Mouse (Mus musculus) heart, embryonic 15.5 days (tissue): ENCODE measurements at regions not wholly inside any gene's neighbourhood (a gene's known extent, or its start where the extent isn't known, plus 50 kb on each side); places are given as distances from the start of the nearest gene placed in this dataset.
"Not testable (repeated sequence)": the region's sequence is repeated elsewhere in the genome, so short reads cannot be mapped to it uniquely, and the experiment has no call there.

ENCODE experiments used
- ATAC-seq: fragments of 200-750 bp; cut with Nextera tagmentation; replicated peaks from 2 replicates; pipeline ENCODE4 v1.8.0; 2017; ENCODE audit warnings: low read depth, moderate TSS enrichment; ENCODE audit not compliant: insufficient number of reproducible peaks, insufficient read depth, low FRiP score
- H3K27ac ChIP-seq: fragments of 300-500 bp; sonication (generic); 2 replicates; pipeline ENCODE4 v1.5.1; 2015; ENCODE audit warnings: mild to moderate bottlenecking, inconsistent platforms
- H3K27me3 ChIP-seq: fragments of 300-500 bp; sonication (generic); 2 replicates; pipeline ENCODE4 v1.6.1; 2015; ENCODE audit warnings: inconsistent platforms
- H3K36me3 ChIP-seq: fragments of 300-500 bp; sonication (generic); 2 replicates; pipeline ENCODE4 v1.6.1; 2015; ENCODE audit warnings: mild to moderate bottlenecking, inconsistent platforms
- H3K4me1 ChIP-seq: fragments of 300-500 bp; sonication (generic); replicated peaks from 2 replicates; pipeline ENCODE4 v1.6.1; 2015; ENCODE audit warnings: inconsistent platforms
- H3K4me2 ChIP-seq: fragments of 300-500 bp; sonication (generic); 2 replicates; pipeline ENCODE4 v1.6.1; 2015; ENCODE audit warnings: inconsistent platforms, mild to moderate bottlenecking, moderate library complexity
- H3K4me3 ChIP-seq: fragments of 300-500 bp; sonication (generic); 2 replicates; pipeline ENCODE4 v1.5.1; 2015; ENCODE audit warnings: mild to moderate bottlenecking, inconsistent platforms
- H3K9ac ChIP-seq: fragments of 300-500 bp; sonication (generic); 2 replicates; pipeline ENCODE4 v1.6.1; 2015; ENCODE audit warnings: mild to moderate bottlenecking, inconsistent platforms
- H3K9me3 ChIP-seq: fragments of 300-500 bp; sonication (generic); replicated peaks from 2 replicates; pipeline ENCODE4 v1.6.1; 2016; ENCODE audit warnings: inconsistent platforms
- WGBS: fragments of 180-500 bp; shearing (Covaris S2); methylation state at CpG from one replicate; pipeline ENCODE4 v1.1.7; 2015; ENCODE audit warnings: mixed read lengths; 5-methylcytosine and 5-hydroxymethylcytosine counted together

- 56% methylated on average over 5 of the region's 5 CpGs for WGBS
- no peak for ATAC-seq
These were observed 61.6 kb downstream of the Zxdb start for GRCm38 (mm10) chrX:94785983-94786382.

DNA sequence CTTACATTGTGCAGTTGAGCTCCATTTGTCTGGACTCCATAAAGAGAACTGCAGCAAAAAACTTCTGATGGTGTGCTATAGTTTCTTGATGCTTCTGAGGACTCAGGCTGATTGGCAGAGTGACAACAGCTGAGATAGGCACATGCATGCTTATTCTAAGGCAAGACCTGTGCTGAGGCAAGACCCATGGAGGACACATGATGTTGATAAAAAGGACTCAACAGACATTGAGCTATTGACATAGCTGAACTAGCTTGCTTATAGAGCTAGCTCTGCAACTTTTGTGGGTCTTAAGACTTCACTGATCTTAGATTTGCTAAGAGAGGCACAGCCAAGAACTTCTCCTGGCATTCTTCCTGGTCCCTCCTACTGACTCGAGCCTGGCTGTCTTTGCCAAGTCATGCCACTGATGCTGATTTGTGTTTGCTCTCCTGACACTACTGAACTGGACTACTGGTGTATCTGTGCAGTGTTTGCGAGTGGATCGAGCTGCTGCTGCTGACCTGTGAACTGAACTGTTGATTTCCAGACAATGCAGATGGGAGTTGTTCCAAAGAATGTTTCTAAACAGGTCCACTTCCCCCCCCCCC is 64.1 kb downstream of the Zxdb start:
- no peak overlapping the region for H3K4me2 ChIP-seq
- whole genome bisulfite sequencing, result 56% methylated on average over 3 of the region's 3 CpGs
- no peaks in the 10 kb centered on the region for H3K4me1 ChIP-seq
- no peak for ATAC-seq
- no peak overlapping the region for H3K27ac ChIP-seq
- H3K9ac ChIP-seq, result no peak overlapping the region
- H3K4me3 ChIP-seq, result no peak overlapping the region
- no peaks in the 10 kb centered on the region for H3K36me3 ChIP-seq
- no peaks in the 10 kb centered on the region for H3K9me3 ChIP-seq
- no peaks in the 10 kb centered on the region for H3K27me3 ChIP-seq

More at GRCm38 (mm10) chrX:94785983-94786382, 61.6 kb downstream of the Zxdb start:
- H3K4me3 ChIP-seq, result no peak overlapping the region
- no peaks in the 10 kb centered on the region for H3K36me3 ChIP-seq
- no peaks in the 10 kb centered on the region for H3K27me3 ChIP-seq
- no peaks in the 10 kb centered on the region for H3K4me1 ChIP-seq
- no peak overlapping the region for H3K4me2 ChIP-seq
- no peaks in the 10 kb centered on the region for H3K9me3 ChIP-seq
- no peak overlapping the region for H3K27ac ChIP-seq
- H3K9ac ChIP-seq, result no peak overlapping the region

DNA sequence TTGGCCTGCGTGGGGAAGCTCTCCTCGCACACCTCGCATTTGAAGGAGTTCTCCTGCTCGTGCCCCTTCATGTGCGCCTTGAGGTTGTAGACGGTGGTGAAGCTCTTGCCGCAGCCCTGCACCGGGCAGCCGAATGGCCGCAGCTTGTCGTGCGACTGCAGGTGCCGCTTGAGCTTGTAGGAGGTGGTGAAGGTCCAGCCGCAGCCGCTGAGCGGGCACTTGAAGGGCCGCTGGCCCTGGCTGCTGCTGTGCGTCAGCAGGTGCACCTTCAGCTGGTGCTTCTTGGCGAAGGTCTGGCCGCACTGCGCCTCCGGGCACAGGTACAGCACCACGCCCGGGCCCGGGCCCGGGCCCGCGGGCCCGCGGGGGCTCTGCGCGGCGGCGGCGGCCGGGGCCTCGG is 72.5 kb downstream of the Zxdb start:
- not testable (repeated sequence) for H3K4me1 ChIP-seq, H3K27ac ChIP-seq, H3K9ac ChIP-seq, ATAC-seq, H3K9me3 ChIP-seq, H3K27me3 ChIP-seq, H3K36me3 ChIP-seq, H3K4me2 ChIP-seq, H3K4me3 ChIP-seq
- no CpG with 5 or more reads among the region's 37 CpGs for WGBS

- not testable (repeated sequence) for H3K4me2 ChIP-seq, H3K9ac ChIP-seq, H3K9me3 ChIP-seq, H3K27me3 ChIP-seq, H3K4me1 ChIP-seq, H3K4me3 ChIP-seq, H3K36me3 ChIP-seq, H3K27ac ChIP-seq
- peak; percentile 74 for ATAC-seq
- WGBS, result no CpG with 5 or more reads among the region's 131 CpGs
These were observed 73.2 kb downstream of the Zxdb start for GRCm38 (mm10) chrX:94797348-94798182.

- not testable (repeated sequence) for H3K27ac ChIP-seq, H3K4me2 ChIP-seq, H3K9ac ChIP-seq, H3K36me3 ChIP-seq, H3K27me3 ChIP-seq, H3K4me3 ChIP-seq, H3K4me1 ChIP-seq, H3K9me3 ChIP-seq
- ATAC-seq, result peak; percentile 10; the same call in 1 of the 2 replicates
- no CpG with 5 or more reads among the region's 22 CpGs for WGBS
These were observed 73.8 kb downstream of the Zxdb start for GRCm38 (mm10) chrX:94798183-94798619.

DNA sequence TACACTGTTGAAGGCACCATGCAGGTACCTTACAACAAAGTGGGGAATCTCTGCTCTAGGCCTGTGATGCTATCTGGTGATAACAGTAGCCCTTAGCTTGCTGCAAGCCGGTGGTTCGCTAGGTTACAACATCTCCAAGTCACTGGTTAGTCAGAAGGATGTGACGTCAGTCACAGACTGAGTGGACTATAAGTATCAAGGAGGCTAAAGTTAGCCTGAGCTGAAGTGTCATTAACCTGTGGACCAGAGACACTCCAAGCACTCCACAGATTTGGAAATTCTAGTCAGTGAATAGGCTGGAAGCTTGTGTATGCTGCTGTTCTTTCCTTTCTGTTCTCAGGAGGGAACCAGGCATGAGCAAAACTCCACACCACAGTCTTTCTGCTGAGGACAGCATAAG is 88.4 kb downstream of the Zxdb start:
- not testable (repeated sequence) for H3K27me3 ChIP-seq, H3K4me3 ChIP-seq, H3K9ac ChIP-seq, ATAC-seq, H3K4me1 ChIP-seq, H3K9me3 ChIP-seq, H3K27ac ChIP-seq, H3K4me2 ChIP-seq, H3K36me3 ChIP-seq
- no CpG with 5 or more reads among the region's 3 CpGs for WGBS

DNA sequence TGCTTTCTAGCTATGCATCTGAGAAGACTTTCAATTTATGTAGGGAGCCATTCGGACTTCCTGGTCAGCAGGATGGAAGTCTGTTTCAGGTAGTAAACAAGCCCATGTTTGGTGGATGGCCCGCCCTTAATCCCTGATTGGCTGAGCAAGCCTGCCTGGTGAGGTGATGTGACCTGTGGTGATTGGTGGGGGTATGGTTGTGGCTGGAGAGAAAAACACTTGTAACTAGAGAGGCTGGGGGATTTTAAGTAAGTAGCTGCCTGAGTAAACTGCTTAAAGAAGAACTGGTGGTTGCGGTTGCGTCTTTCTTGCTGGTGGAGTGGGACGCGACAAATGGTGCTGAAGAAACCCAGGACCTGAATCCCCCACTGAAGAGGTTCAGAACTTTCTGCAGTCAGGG is 103.2 kb downstream of the Zxdb start:
- not testable (repeated sequence) for H3K9ac ChIP-seq, H3K9me3 ChIP-seq, H3K36me3 ChIP-seq, H3K4me1 ChIP-seq, H3K4me2 ChIP-seq, H3K27me3 ChIP-seq, H3K27ac ChIP-seq, ATAC-seq, H3K4me3 ChIP-seq
- 89% methylated on average over 6 of the region's 6 CpGs for WGBS

DNA sequence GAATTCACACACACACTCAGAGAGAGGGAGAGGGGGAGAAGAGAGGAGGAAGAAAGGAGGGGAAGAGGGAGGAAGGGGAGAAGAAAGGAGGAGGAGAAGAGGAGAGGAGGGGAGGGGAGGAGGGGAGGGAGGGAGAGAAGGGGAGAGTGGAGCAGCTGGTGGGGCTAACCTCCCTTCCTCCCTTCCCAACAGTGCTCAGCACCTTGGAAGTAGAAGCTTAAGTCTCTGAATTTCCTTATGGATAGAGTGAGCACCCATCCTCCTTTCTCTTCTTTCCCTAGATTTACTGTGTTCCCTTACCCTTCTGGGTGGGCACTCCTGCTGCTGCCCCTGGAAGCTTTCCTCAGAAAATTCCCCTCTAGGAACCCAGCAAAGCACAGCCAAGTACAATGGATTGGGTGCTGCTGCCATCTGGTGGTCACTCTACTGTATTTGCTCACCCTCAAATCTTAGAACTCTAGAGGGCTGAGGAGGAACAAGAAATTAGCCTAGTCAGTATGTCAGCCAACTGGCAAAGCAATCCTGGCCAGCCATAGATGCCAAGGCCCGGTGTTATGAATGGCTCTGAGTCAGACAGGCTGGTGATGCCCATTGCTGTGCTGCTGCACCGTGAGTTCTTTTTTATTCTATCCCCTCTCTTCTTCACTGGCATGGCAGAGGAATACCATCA is 119.9 kb downstream of the Zxdb start:
- H3K36me3 ChIP-seq, ATAC-seq, H3K4me2 ChIP-seq, H3K9me3 ChIP-seq, H3K4me3 ChIP-seq, H3K9ac ChIP-seq, H3K4me1 ChIP-seq, H3K27ac ChIP-seq, H3K27me3 ChIP-seq: not testable (repeated sequence)
- 21% methylated on average over 2 of the region's 2 CpGs for WGBS

GRCm38 (mm10) chrX:94849549-94849948 is 125.2 kb downstream of the Zxdb start:
- H3K9me3 ChIP-seq, H3K4me3 ChIP-seq, H3K9ac ChIP-seq, ATAC-seq, H3K27ac ChIP-seq, H3K4me1 ChIP-seq, H3K4me2 ChIP-seq, H3K36me3 ChIP-seq, H3K27me3 ChIP-seq: not testable (repeated sequence)
- WGBS, result no CpG with 5 or more reads among the region's 3 CpGs

GRCm38 (mm10) chrX:94857501-94857900 is 133.1 kb downstream of the Zxdb start:
- 54% methylated on average over 1 of the region's 1 CpGs for WGBS

DNA sequence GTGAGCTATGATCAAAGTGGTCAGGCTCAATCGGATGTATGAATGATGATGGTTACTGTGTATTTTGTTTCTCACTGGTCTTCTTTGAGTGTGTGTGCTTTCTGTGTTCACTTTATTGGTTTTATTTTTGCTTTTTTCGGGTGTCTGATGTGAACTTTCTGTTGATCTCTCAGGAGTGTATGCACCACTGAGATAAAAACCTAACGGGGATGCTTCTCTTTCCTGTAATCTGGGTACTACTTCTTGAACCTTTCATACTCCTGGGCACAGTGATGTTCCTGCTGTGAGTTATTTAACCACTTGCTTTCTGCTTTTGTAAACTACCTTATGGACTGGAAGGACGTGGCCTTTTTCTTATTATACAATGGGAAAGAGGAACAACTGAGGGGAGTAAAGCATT is 133.6 kb downstream of the Zxdb start:
- no peak overlapping the region for H3K9ac ChIP-seq
- no peaks in the 10 kb centered on the region for H3K36me3 ChIP-seq
- ATAC-seq, result no peak
- H3K9me3 ChIP-seq, result no peaks in the 10 kb centered on the region
- no peaks in the 10 kb centered on the region for H3K4me1 ChIP-seq
- no peak overlapping the region for H3K4me3 ChIP-seq
- H3K4me2 ChIP-seq, result no peak overlapping the region
- H3K27ac ChIP-seq, result no peak overlapping the region
- no peaks in the 10 kb centered on the region; the same call in 1 of the 2 replicates for H3K27me3 ChIP-seq
- 60% methylated on average over 4 of the region's 4 CpGs for WGBS

More at GRCm38 (mm10) chrX:94857501-94857900, 133.1 kb downstream of the Zxdb start:
- no peak for ATAC-seq
- no peaks in the 10 kb centered on the region for H3K9me3 ChIP-seq
- no peak overlapping the region for H3K4me3 ChIP-seq
- H3K27ac ChIP-seq, result no peak overlapping the region
- no peak overlapping the region for H3K9ac ChIP-seq
- H3K36me3 ChIP-seq, result no peaks in the 10 kb centered on the region
- no peaks in the 10 kb centered on the region for H3K4me1 ChIP-seq
- no peaks in the 10 kb centered on the region; the same call in 1 of the 2 replicates for H3K27me3 ChIP-seq
- H3K4me2 ChIP-seq, result no peak overlapping the region
